Mouse (Mus musculus) layer of hippocampus, adult 8-10 months (tissue): ENCODE measurements around the gene Eci2. TPM values are rescaled to one million over a fixed set of nuclear protein-coding genes. Genes with fewer than 3 reads are reported as not detected.
"Not testable (repeated sequence)": the region's sequence is repeated elsewhere in the genome, so short reads cannot be mapped to it uniquely, and the experiment has no call there.

Experiments used
- DNase-seq, 2 experiments: peaks; one replicate each; pipeline ENCODE4 v3.0.0; 2022; ENCODE audit warnings: low spot score in 2 of 2
- total RNA-seq, 4 experiments: library from RNA; stranded (reverse); gene quantifications; 2 replicates each; pipeline ENCODE4 v1.2.4; 2022

The Eci2 gene
- total RNA-seq, 4 experiments from 2014 or later = 47.5 to 66.6 (median 50.9) TPM

- no peak for DNase-seq
Measured at GRCm38 (mm10) chr13:34993085-34993484, 33.8 kb downstream of the Eci2 start.

- no peak for DNase-seq
Measured at GRCm38 (mm10) chr13:34991581-34992273, 35.2 kb downstream of the Eci2 start.

GRCm38 (mm10) chr13:34983479-34983878 lies 43.4 kb downstream of the Eci2 start:
- not testable (repeated sequence) for DNase-seq

- not testable (repeated sequence) for DNase-seq
Measured at GRCm38 (mm10) chr13:34978635-34979034, 48.3 kb downstream of the Eci2 start.

GRCm38 (mm10) chr13:34977410-34977809 lies 49.5 kb downstream of the Eci2 start:
- no peak for DNase-seq

GRCm38 (mm10) chr13:34976116-34976515 lies 50.8 kb downstream of the Eci2 start:
- no peak for DNase-seq

GRCm38 (mm10) chr13:34973770-34974169 lies 53.1 kb downstream of the Eci2 start:
- DNase-seq = no peak

GRCm38 (mm10) chr13:34973149-34973548 lies 53.7 kb downstream of the Eci2 start:
- DNase-seq = no peak

- not testable (repeated sequence) for DNase-seq
Measured at GRCm38 (mm10) chr13:34972456-34972855, 54.4 kb downstream of the Eci2 start.

GRCm38 (mm10) chr13:34965647-34966046 lies 61.2 kb downstream of the Eci2 start:
- DNase-seq = not testable (repeated sequence)

- no peak for DNase-seq
Measured at GRCm38 (mm10) chr13:34964866-34965265, 62.0 kb downstream of the Eci2 start.

GRCm38 (mm10) chr13:34964419-34964818 lies 62.5 kb downstream of the Eci2 start:
- peak in 1 of 2 experiments; percentile 4 for DNase-seq

GRCm38 (mm10) chr13:34963511-34964397 lies 63.1 kb downstream of the Eci2 start, which contains the start of gene Eci3:
TSS of gene Eci3 (minus strand) at chr13:34963810.
- DNase-seq = no peak

- DNase-seq = no peak
Measured at GRCm38 (mm10) chr13:34960996-34961770, 65.7 kb downstream of the Eci2 start.

- not testable (repeated sequence) for DNase-seq
Measured at GRCm38 (mm10) chr13:34958158-34958557, 68.7 kb downstream of the Eci2 start.

- no peak for DNase-seq
Measured at GRCm38 (mm10) chr13:34956901-34957300, 70.0 kb downstream of the Eci2 start.

- DNase-seq = not testable (repeated sequence)
Measured at GRCm38 (mm10) chr13:34951437-34951836, 75.5 kb downstream of the Eci2 start.

GRCm38 (mm10) chr13:34942370-34942769 lies 84.5 kb downstream of the Eci2 start:
- no peak for DNase-seq

- peak in 1 of 2 experiments; percentile 16 for DNase-seq
Measured at GRCm38 (mm10) chr13:34934931-34935644, 91.8 kb downstream of the Eci2 start.
